Mouse (Mus musculus) brain, embryonic 14.5 days (tissue): ENCODE data around the gene Wrnip1.

ENCODE experiments used
- CTCF ChIP-seq: fragments of 200-500 bp; IDR thresholded peaks from 2 replicates; pipeline ENCODE4 v1.5.1; 2012; ENCODE audit warnings: inconsistent platforms, mild to moderate bottlenecking, moderate library complexity, borderline replicate concordance; ENCODE audit not compliant: insufficient read depth, insufficient read length; ENCODE audit errors: extremely low read depth
- POLR2A ChIP-seq: fragments of 200-500 bp; IDR thresholded peaks from 2 replicates; pipeline ENCODE4 v1.6.1; 2012; ENCODE audit warnings: mild to moderate bottlenecking, inconsistent platforms, borderline replicate concordance; ENCODE audit not compliant: poor library complexity, insufficient read depth, insufficient read length, severe bottlenecking; ENCODE audit errors: extremely low read depth

DNA sequence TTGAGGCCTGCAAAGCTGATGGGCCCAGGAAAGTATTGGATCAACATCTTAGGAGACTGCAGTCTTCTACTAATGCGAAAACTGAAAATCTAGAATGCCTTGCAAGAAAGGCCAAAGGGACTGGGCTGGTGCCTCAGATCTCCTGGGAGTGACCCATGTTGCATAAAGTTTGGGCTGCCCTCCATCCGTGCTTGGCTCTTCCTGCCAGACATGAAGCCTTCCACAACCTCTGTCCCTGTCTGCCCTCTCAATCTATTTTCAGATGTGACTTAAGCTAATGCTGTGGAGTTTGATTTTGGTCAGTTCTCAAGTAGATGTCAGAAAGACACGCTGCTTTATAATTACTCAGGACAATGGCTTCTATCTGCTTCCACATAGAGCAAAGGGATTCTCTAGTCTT, 38.7 kb upstream of the Wrnip1 start:
- TF ChIP-seq CTCF (no peak), POLR2A (no peak)
